ENCODE assay signal across 24 mouse cellular contexts in genomic region chr7:80716758-80717157, GRCm38 (mm10).
"Had no signal": no experiment of that assay in that cellular context is flagged by ENCODE, and none has a peak within 500 bp of the region (broad histone marks: within the 10 kb centered on the region; RNA-seq: fewer than 3 reads in every experiment).

No protein-coding gene starts in this region.

- H3K4me2 ChIP-seq: heart, embryonic 12.5 days; hindbrain, embryonic 13.5 days; hindbrain, embryonic 15.5 days; kidney, embryonic 15.5 days; limb, embryonic 12.5 days had no signal

- DNase-seq: gastrocnemius, adult 2 months; gastrocnemius, postnatal 10 days; gastrocnemius, postnatal 25 days; heart, adult 2 months; heart, postnatal 10 days; heart, postnatal 4 days; kidney, adult 11 months; kidney, adult 2 months; kidney, adult 9 months; kidney, postnatal 14 days; kidney, postnatal 36 days; layer of hippocampus, adult 9-11 months; layer of hippocampus, postnatal 36 days had no signal

- H3K27ac ChIP-seq: gastrocnemius, adult 2 months; heart, adult 2 months; heart, embryonic 10.5 days; hindbrain, embryonic 13.5 days; hindbrain, embryonic 15.5 days; hindbrain, postnatal 0 days; kidney, embryonic 15.5 days; kidney, postnatal 0 days; limb, embryonic 10.5 days; limb, embryonic 12.5 days had no signal

- H3K9ac ChIP-seq: heart, embryonic 12.5 days; hindbrain, embryonic 13.5 days; hindbrain, embryonic 15.5 days; kidney, embryonic 15.5 days; limb, embryonic 12.5 days had no signal

- ATAC-seq: forebrain, embryonic 16.5 days; hindbrain, postnatal 0 days; intestine, embryonic 16.5 days had no signal

- H3K4me1 ChIP-seq: heart, embryonic 10.5 days; heart, embryonic 12.5 days; hindbrain, embryonic 13.5 days; hindbrain, embryonic 15.5 days; limb, embryonic 12.5 days had no signal

- H3K4me3 ChIP-seq: gastrocnemius, adult 2 months; heart, adult 2 months; heart, embryonic 10.5 days; heart, embryonic 12.5 days; hindbrain, embryonic 13.5 days; hindbrain, embryonic 15.5 days; kidney, embryonic 15.5 days; limb, embryonic 10.5 days; limb, embryonic 12.5 days had no signal

- H3K9me3 ChIP-seq: heart, embryonic 10.5 days; heart, embryonic 12.5 days; hindbrain, embryonic 13.5 days; hindbrain, embryonic 15.5 days; kidney, embryonic 15.5 days; limb, embryonic 10.5 days; limb, embryonic 12.5 days had no signal

- H3K27me3 ChIP-seq: heart, embryonic 12.5 days; hindbrain, embryonic 13.5 days; hindbrain, embryonic 15.5 days; kidney, embryonic 15.5 days; limb, embryonic 12.5 days had no signal
